Mouse (Mus musculus) layer of hippocampus, adult 9-10 months (tissue): ENCODE data around the gene Man1b1.

Experiments used
- DNase-seq: peaks from one replicate; pipeline ENCODE4 v3.0.0; 2022; ENCODE audit warnings: low spot score

Man1b1 gene

DNA sequence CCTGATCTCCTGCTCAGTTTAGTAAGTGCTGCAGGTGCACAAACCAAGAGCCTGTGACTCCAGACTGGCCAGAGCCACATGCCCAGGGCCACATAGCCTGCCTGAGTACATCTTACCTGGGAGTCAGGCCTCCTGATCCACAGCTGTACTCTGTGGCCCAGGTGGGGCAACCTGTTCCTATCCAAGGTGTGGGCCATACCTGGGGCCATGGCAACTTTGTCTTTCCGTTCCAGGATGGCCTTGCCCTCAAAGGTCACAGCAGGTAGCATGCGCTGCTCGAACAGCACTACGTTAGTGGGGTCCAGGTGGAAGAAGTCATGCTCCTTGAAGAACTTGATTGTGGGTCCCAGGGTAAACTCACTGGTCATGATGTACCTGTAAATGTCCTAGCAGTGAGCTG is 32.2 kb downstream of the Man1b1 start:
- DNase-seq, result no peak

DNA sequence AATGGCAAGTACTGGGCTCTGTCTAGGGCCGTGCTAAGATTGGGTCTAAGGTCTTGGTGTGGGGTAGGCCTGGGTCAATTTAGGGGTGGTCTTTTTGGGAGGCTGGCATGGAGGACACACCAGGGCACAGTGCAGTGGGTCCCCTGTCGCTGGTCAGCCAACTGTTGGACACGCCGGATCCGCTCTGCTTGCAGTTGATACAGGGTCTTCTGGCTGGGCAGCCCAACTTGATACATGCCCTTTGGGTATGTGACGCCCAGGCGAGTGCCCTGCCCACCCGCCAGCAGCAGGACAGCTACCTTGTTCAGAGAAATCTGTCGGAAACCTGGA is 32.6 kb downstream of the Man1b1 start:
- no peak for DNase-seq

DNA sequence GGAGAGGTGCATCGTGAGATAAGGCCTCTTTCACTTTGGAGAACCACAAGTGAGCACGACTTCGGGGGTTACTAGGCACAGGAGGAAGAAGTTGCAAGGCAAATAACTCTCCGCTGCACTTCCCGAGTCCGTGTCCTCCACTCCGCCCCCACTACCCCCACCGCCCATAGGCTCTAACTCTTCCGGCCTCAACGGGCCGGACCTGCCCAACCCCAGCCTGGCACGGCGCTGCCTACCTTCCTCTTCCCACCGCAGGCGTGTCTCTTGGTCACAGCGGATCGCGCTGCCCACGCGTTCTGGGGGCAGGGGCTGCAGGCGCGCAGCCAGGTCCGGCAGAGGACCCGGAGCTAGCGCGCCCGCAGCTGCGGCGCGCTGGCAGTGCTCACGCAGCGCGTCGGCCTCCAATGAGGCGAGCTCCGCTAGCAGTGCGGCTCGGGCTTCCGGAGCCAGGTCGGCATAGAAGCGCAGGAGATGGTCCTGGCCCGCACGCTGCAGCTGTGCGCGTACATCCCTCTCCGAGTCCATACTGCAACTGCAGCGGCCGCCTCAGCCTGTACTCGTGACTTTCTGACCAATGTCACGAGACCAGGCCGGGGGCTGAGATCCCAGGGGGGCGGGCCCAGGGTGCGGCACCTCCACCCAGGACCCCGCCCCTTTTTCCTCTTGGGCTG is 33.1 kb downstream of the Man1b1 start, which contains the start of gene Uap1l1:
Gene Uap1l1, minus strand, starts transcription at position 592 of the 671 bp plus-strand sequence.
- DNase-seq, result no peak

DNA sequence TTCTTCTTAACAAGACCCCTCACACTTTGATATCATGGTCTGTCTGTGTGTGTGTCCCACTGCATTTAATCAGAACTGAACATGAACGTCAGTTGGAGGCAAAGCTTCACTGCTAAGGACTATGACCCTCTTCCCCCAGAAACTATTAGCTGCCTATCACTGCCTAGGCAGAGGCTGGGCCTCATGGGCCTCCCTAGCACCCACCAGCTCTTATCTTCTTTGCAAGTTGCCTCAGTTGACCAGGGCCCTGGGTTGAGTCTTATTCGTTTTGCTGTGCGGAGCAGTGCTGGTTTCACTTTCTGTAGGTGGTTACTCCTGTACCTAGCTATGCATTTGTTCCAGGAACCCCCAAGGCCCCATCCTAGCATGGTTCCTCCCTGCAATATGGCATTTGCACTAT is 37.9 kb downstream of the Man1b1 start:
- DNase-seq, result no peak

DNA sequence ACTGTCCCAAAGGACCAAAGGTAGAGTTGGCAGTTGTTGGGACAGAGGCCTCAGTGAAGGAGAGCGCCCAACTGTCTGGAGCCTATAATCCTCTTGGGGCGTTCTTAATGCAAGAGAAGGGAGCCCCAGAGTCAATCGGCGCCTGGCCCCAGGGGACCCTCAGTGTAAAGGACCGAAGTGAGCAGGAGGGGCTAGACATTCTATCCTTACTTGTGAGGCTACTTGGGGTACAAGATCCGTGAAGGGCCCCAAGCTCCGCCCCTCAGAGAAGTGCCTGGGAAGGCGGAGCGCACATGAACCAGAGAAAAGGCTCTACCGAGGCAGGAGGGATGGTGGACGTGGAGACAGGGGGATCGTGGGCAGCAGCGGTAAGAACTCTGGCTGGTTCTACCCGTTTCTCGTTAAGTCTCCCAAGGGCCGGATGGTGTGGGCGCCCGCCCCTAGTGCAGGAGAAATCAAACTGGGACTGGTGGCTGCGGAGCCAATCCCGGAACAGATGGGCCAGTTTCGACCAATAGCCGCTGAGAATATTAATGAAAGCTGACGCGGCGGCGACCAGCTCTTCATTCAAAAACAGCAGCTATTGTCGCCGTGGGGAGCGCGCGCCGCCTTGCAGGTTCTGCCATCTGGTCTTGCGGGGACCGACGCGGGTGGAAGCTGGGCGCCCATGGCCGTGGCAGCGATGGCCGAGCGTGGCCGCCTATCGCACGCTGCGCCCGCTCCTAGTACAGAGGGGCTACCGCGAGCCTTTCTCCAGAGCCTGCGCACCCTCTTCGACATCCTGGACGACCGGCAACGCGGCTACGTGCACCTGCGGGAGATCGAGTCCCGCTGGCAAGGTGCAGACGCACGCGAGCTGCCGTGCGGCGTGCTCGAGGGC is 39.9 kb downstream of the Man1b1 start, which contains the start of gene Sapcd2:
Gene Sapcd2, plus strand, starts transcription at position 558 of the 880 bp plus-strand sequence.
- peak; percentile 77 for DNase-seq

DNA sequence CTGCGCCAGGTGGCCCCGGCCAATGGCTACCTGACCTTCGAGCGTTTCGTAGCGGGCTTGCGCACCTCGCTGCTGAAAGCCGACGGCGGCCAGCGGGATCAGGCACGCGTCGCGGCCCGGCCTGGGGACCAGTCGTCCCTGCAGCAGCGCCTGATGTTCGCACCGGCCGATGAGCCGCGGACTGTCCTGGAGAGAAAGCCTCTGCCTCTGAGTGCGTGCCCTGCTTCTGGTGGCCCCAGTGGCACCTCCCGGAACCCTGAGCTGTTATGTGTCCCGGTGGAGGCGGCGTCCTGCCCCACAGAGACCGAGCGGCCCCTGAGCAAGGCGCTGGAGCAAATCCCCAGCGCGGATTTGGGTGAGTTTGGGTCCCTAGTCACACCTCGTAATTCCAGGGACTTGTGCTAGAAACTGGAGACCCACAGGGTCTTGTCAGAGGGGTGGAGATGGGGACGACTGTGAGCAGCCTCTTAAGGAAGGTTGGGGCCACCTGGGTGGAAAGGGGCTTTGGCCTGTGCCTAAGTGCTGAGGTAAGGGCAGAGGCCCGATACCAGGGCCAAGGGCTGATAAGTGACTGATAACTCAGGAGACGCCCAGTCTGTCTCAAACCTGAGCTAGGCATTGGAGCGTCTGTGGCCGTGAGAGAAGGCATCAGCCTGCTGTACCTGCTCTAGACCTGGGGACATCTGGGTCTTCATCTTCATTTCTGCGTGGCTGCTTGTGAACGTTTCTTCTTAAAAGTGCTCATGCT is 40.7 kb downstream of the Man1b1 start:
- no peak for DNase-seq

DNA sequence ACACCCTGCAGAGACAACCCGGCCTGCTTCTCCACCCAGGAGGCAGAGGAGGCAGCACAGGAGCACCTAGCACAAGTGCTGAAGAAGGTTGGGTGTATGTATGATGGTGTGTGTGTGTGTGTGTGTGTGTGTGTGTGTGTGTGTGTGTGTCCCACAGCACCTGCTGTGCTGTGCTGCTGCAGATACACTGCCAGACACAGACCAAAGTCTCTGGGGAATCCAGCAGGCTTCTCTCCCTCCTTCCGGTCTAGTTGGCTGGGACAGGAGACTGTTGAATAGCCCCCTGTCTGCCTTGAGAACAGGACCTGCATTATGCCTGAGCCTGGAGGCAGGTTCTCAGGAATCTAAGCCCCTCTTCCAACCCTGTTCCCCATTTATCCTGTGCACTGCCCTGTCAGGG is 41.3 kb downstream of the Man1b1 start:
- DNase-seq, result no peak

DNA sequence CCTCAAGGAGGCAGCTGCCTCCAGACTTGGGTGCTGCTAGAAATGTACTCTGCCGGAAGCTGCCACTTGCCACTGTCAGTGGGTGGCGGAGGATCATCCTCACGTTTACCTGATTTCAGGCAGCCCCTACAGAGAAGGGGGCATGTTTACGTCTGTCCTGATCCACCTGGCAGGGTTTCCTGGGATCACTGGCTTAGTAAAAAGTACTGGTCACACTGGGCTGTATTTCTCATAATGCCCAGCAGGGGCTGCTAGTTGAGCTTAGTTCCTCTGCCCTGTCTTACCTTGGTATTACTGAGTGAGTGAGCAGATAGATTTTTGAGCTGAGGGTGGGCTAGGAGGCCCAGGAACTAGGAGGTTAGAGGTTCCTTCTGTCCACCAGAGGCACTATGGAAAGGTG is 44.5 kb downstream of the Man1b1 start:
- DNase-seq, result no peak

DNA sequence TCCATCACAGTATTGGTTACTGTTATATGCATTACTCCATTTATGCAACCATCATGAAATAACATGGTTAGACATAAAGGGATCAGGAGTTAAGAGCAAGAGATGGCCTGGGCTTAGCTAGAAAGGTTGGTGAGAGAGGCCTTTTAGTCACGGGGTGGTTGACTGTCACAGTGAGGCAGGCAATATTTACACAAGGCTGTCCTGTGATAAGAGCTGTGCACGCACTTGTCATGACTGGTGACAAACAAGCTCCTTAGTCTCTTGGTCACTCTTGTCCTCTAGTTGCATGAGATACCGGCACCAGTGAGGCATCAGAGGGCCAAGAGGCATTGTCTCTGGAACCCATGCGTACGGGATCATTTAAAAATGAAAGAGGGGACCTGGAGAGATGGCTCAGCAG is 52.4 kb downstream of the Man1b1 start:
- DNase-seq, result no peak

DNA sequence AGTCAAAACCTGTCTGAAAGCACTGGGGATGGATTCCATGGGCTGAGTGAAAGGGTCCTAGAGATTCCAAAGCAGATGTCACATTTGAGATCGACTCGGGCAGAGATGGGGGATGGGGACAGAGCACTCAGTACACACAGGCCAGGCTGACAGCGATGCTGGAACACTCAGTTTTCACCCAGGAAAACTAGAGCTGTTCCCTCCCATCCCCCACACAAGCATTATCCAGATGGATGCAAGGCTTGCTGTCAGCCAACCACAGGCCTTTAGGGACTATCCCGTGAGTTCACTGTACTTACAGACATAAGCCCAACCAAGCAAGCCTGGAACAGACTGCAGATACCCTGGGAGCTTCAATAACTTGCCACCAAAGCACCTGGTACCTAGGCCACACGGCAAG is 59.1 kb downstream of the Man1b1 start:
- no peak for DNase-seq

DNA sequence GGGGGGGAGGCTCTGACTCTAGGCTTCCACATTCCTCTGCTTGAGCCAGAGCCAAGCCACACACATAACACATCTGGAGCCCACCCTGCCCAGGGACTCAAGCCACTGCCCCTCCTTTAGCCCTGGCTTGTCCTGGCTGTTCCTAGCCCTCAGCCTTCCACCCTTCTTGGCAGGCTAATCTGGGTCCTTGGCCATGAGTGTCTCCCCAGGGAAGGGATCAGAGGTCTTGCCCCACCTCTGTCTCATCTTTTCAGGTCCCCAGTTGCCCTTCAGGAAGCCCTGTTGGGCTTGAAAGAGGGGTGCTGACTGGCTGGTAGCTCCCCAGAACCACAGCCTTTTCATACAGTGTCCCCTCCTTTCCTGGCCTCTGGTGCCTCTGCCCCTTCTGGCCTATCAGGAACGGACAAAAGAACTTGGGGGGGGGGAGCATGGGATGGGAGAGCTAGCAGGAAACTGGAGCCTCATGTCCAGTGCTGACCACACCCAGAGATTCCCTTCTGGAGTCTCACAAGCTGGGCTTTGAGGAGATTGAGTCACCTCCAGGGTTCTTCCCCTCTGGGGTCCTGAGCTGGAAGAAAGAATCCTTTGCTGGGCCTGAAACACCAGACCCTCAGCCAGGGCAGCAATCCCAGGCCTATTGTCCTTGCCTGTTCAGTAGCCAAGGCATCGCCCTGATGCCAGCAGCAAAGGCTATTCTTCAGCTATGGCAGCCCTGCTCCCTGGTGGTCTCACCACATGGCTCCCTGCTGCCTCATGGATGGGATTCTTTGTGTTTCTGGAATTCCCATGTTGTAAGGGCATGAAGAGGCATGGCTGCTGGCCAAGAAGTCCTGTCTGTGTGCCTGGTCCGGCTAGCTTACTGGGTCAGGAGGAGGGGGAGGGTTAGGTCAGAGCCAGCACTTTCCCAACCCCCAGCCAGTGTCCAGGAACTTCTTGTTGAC is 62.4 kb downstream of the Man1b1 start:
- no peak for DNase-seq

DNA sequence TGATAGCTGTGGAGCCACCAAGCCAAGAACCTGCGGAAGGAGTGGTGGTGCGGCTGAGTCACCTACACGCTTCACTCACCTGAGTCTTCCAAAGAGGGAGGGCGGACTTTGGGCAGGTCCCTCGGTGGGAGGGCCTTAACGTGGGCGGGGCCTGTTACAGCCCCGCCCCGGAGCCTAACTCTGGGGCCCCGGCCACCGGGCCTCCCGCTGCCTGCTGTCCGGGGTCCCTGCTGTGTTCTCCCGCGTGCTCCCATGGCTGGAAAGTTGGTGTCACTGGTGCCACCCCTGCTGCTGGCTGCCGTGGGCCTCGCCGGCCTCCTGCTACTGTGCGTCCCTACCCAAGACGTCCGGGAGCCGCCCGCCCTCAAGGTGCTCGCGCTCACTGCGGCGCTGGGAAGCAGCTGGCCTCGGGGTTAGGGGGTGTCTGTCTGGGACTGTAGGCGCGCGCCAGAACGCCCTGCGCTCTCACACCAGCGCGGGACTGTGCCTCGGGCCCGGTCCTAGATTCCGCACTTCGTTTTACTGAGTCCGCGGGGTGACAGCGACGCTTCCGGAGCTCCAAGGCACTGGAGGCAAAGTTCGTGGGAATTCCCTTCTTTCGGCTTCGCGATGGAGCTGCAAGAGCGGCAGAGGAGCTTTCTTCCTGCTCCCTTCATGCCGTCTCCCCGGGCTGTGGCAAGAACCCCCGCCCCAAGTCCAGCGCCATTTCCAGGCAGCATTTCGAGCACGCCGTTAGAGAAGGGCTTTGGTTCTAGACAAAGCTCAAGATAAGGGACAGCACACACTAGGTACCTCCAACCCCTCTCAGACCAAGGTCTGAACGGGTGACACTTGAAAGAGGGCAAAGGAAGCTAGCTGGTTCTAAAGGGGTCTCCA is 63.8 kb downstream of the Man1b1 start, which contains the start of gene Entpd2:
Gene Entpd2, plus strand, starts transcription at position 154 of the 876 bp plus-strand sequence.
- DNase-seq, result no peak

DNA sequence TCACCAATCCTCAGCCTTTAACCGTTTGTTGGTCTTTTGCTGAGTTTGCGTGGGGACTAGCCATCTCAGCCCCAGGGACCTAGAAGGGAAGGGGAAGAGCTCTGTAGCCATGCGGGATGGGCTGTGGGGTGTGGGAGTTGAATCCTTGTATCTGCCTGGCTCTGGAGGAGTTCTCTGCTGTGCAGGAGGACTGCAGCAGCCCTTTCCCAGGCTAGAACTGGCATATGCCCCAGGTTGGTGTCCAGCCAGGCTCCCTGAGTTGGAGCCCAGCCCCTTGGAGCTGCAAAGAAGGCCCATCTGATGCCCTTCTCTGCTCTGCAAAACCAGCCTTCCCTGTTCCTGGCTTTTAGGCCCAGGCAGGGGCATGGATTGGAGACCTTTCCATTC is 64.5 kb downstream of the Man1b1 start:
- DNase-seq, result no peak

DNA sequence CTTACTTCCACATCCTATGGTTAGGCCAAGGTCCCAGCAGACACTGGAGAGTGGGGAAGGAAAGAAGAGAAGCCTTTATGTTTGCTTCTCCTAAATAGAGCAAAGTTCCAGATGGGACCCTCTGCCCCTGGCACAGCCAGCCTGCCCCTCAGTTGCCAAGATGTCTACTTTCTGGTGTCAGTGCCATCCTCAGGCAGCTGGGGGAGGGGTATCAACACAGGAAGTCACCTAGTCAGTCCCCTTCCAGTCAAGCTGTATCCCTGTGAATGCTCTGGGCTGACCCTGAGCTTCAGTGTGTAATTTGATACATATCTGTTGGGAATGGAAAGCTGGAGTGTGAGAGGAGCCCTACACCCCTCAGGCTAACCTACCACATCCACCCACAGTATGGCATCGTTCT is 64.9 kb downstream of the Man1b1 start:
- no peak for DNase-seq

DNA sequence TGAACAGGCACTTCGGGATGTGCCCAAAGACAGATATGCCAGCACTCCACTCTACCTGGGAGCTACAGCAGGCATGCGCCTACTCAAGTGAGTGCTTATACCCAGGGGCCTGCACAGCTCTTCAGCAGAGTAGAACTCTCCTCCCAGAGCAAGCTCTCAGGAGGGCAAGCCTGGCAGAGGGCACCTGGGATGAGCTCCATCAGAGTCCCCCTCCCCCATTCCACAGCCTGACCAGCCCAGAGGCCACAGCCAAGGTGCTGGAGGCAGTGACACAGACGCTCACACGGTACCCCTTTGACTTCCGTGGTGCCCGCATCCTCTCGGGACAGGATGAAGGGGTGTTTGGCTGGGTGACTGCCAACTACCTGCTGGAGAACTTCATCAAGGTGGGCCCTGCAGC is 65.9 kb downstream of the Man1b1 start:
- DNase-seq, result no peak

DNA sequence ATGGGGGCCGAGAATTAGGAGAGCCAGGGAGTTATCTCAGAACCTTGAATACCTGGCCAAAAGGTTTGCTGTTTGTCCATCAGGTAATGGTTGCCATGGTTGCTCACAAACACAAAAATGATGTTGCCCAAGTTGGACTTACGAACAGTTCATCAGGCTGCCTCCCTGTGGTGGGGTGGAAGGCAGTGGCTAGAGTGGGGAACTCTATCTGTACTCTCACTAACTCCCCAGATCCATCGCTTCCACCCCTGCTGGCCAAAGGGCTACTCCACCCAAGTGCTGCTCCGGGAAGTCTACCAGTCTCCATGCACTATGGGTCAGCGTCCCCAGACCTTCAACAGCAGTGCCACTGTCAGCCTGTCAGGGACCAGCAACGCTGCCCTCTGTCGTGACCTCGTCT is 66.9 kb downstream of the Man1b1 start, which contains the start of gene Npdc1:
Gene Npdc1, plus strand, starts transcription at position 301 of the 400 bp plus-strand sequence.
- no peak for DNase-seq

DNA sequence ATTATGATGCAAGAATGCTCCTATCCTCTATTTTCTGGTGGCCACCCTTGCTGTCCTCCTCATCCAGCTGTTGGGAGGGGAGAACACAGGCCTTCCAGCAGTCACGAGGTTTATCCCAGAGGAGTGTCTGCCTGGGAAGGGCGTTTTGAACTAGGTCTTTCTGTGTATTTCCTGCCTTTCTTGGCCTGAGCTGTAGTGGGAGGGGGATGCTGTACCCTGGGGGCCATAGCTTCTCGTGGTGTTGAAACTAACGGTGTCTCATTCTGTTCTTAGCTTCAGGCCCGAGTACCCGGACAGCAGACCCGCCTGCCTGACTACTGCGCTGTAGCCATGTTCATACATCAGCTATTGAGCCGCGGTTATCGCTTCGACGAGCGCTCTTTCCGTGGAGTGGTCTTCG is 68.2 kb downstream of the Man1b1 start:
- DNase-seq, result no peak

DNA sequence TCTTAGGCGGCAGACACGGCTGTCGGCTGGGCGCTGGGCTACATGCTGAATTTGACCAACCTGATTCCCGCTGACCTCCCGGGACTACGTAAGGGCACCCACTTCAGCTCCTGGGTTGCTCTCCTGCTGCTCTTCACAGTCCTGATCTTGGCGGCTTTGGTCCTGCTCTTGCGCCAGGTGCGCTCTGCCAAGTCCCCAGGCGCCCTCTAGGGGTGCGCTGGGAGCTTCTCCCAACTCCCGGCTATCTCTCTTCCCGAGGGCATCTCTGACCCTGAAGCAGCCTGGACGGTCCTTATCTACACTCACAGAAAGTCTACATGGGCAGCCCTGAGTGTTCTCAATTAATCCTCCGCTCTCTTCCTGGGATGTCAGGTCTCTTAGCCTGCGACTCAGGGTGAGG is 68.6 kb downstream of the Man1b1 start:
- no peak for DNase-seq
